Mouse (Mus musculus) olfactory bulb, adult 2 months (tissue): ENCODE measurements around the gene 4930432K21Rik.

Experiments used
- CTCF ChIP-seq: fragments of 200-500 bp; IDR thresholded peaks from 2 replicates; pipeline ENCODE4 v1.5.1; 2012; ENCODE audit warnings: low read depth, mild to moderate bottlenecking, low read length, moderate library complexity; ENCODE audit not compliant: insufficient read depth
- POLR2A ChIP-seq: fragments of 200-500 bp; IDR thresholded peaks from 2 replicates; pipeline ENCODE4 v1.6.1; 2012; ENCODE audit warnings: mild to moderate bottlenecking, low read depth, low read length, moderate library complexity; ENCODE audit not compliant: insufficient read depth

DNA sequence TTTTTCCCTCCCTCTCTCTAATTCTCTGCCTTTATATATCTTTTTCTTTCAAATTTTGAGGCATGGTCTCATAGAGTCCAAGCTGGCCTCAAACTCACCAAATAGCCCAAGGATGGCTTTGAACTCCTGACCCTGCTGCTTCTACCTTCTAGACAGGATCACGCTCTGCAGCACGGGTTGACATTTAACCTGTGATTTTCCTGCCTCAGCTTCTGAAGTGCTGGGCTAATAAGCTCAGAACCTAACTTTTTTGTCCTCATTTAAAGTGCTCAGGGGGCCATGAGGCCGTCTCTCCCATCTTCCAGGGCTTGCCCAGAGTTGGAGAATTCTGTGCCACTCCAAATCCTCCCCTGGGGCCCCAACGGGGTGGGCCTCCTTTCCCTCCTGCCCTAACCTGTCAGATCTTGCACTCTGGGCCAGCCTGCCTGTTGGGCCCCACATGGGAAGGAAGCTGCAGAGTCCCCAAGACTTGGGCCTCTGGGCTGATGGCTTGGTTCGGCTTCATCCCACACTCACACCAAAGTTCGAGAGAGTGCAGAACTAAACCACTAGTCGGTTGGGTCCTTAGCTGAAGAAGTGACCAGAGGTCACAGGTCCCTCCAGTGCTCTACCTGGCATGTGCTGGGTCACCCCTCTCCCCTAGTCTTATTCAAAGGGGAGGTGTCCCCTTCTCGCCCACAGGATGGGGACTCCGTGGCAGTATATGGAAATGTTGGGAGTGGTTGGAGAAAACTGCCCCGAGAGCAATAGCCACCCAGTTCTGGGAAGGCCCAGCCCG is 51.7 kb downstream of the 4930432K21Rik start:
- no peak for TF ChIP-seq POLR2A
- no peak for TF ChIP-seq CTCF
